Mouse (Mus musculus) liver, adult 2 months (tissue): ENCODE measurements at regions not wholly inside any gene's neighbourhood (a gene's known extent, or its start where the extent isn't known, plus 50 kb on each side); places are given as distances from the start of the nearest gene placed in this dataset.

Source experiments
- CTCF ChIP-seq: fragments of 200-500 bp; IDR thresholded peaks from 2 replicates; pipeline ENCODE4 v1.5.1; 2011; ENCODE audit warnings: low read depth, low read length, control low read depth
- POLR2A ChIP-seq: fragments of 200-500 bp; IDR thresholded peaks from 2 replicates; pipeline ENCODE4 v1.6.1; 2011; ENCODE audit warnings: low read length, control low read depth; ENCODE audit not compliant: insufficient read depth; ENCODE audit errors: extremely low read depth

DNA sequence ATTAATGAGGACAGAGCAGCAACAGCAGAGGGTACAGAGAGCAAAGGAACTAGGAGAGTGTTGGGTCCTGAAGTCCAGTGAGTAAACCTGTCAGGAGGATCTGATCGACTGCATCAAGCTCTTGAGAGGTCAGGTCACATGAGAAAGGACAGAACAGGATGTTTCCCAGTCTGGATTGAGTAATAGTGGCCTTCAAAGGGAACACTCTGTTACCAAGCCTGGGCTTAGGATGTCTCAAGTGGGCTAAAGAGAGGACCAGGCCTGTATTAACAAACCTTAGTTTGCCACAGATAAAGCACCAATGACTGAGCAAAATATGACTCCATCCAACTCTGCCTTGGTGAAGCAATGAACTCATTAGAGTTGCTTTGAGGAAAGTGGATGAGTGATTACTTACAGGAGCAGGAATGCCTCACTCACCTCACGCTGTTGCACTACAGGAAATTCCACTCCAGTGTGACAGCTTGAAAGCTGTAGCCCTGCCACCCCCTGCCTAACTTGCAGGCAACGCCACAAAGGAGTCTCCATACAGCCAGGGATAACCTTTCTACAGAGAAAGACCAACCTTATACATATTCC is 229.2 kb upstream of the Nmur2 start:
- TF ChIP-seq CTCF (no peak), POLR2A (no peak)
